Mouse (Mus musculus) C2C12 (cell line): ENCODE results near the gene AC129217.1.

Experiments used
- CEBPB ChIP-seq: IDR thresholded peaks from one replicate; pipeline ENCODE4 v1.6.1; 2011; ENCODE audit warnings: low read depth, mild to moderate bottlenecking, control low read depth, moderate library complexity
- CTCF ChIP-seq: IDR thresholded peaks from one replicate; pipeline ENCODE4 v1.5.1; 2011; ENCODE audit not compliant: control insufficient read depth, insufficient read depth, insufficient read length
- FOSL1 ChIP-seq: IDR thresholded peaks from one replicate; pipeline ENCODE4 v1.8.0; 2011; ENCODE audit warnings: mild to moderate bottlenecking, low read length; ENCODE audit not compliant: poor library complexity, insufficient read depth, severe bottlenecking
- MAX ChIP-seq: IDR thresholded peaks from one replicate; pipeline ENCODE4 v1.6.1; 2011; ENCODE audit warnings: mild to moderate bottlenecking, control low read depth
- MYOD1 ChIP-seq: IDR thresholded peaks from one replicate; pipeline ENCODE4 v1.6.1; 2011; ENCODE audit warnings: low read depth; ENCODE audit not compliant: control insufficient read depth, insufficient read length
- MYOG ChIP-seq: IDR thresholded peaks from one replicate; pipeline ENCODE4 v1.6.1; 2011; ENCODE audit not compliant: control insufficient read depth, insufficient read length; ENCODE audit errors: extremely low read depth
- USF1 ChIP-seq: IDR thresholded peaks from one replicate; pipeline ENCODE4 v1.6.1; 2011; ENCODE audit warnings: low read depth, mild to moderate bottlenecking, control low read depth, moderate library complexity

DNA sequence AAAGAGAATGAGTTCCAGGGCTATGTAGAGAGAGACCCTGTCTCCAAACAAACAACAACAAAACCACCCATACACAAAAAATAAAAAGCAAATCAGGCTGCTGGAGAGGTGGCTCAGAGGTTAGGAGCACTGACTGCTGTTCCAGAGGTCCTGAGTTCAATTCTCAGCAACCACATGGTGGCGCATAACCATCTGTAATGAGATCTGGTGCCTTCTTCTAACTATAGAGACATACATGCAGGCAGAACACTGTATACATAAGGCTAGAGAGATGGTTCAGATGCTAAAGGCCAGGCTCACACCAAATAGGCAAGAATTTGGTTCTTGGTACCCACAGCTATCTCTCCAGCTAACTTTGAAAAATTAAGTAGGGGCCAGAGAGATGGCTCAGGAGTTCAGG lies 29.4 kb downstream of the AC129217.1 start:
- TF ChIP-seq CTCF, result no peak
- no peak for TF ChIP-seq MAX
- no peak for TF ChIP-seq MYOG
- no peak for TF ChIP-seq CEBPB
- TF ChIP-seq USF1, result no peak
- no peak for TF ChIP-seq FOSL1
- TF ChIP-seq MYOD1, result no peak
